Mouse (Mus musculus) heart, embryonic 12.5 days (tissue): ENCODE data around the gene Daxx. TPM values are rescaled to one million over a fixed set of nuclear protein-coding genes. Genes with fewer than 3 reads are reported as not detected.
"Not testable (repeated sequence)": the region's sequence is repeated elsewhere in the genome, so short reads cannot be mapped to it uniquely, and the experiment has no call there.

Experiments used
- ATAC-seq: fragments of 200-750 bp; cut with Nextera tagmentation; 2 replicates; pipeline ENCODE4 v1.8.0; 2017; ENCODE audit warnings: moderate TSS enrichment, moderate library complexity; ENCODE audit not compliant: insufficient number of reproducible peaks, low FRiP score
- H3K27ac ChIP-seq: fragments of 300-500 bp; sonication (generic); 2 replicates; pipeline ENCODE4 v1.5.1; 2016; ENCODE audit warnings: mild to moderate bottlenecking, moderate library complexity; ENCODE audit not compliant: poor library complexity, severe bottlenecking
- H3K27me3 ChIP-seq: fragments of 300-500 bp; sonication (generic); replicated peaks from 2 replicates; pipeline ENCODE4 v1.6.1; 2016; ENCODE audit warnings: mild to moderate bottlenecking, moderate library complexity
- H3K36me3 ChIP-seq: fragments of 300-500 bp; sonication (generic); 2 replicates; pipeline ENCODE4 v1.6.1; 2016; ENCODE audit warnings: mild to moderate bottlenecking, moderate library complexity
- H3K4me1 ChIP-seq: fragments of 300-500 bp; sonication (generic); replicated peaks from 2 replicates; pipeline ENCODE4 v1.6.1; 2016; ENCODE audit warnings: mild to moderate bottlenecking
- H3K4me2 ChIP-seq: fragments of 300-500 bp; sonication (generic); 2 replicates; pipeline ENCODE4 v1.6.1; 2016; ENCODE audit warnings: mild to moderate bottlenecking, moderate library complexity
- H3K4me3 ChIP-seq: fragments of 300-500 bp; sonication (generic); 2 replicates; pipeline ENCODE4 v1.5.1; 2016; ENCODE audit warnings: mild to moderate bottlenecking
- H3K9ac ChIP-seq: fragments of 300-500 bp; sonication (generic); 2 replicates; pipeline ENCODE4 v1.6.1; 2016; ENCODE audit warnings: mild to moderate bottlenecking, moderate library complexity
- H3K9me3 ChIP-seq: fragments of 300-500 bp; sonication (generic); replicated peaks from 2 replicates; pipeline ENCODE4 v1.6.1; 2016; ENCODE audit warnings: mild to moderate bottlenecking, moderate library complexity
- WGBS: fragments of 180-500 bp; shearing (Covaris S2); methylation state at CpG from one replicate; pipeline ENCODE4 v1.1.7; 2016; 5-methylcytosine and 5-hydroxymethylcytosine counted together
- polyA plus RNA-seq: library from polyadenylated mRNA; unstranded; fragments of >200 nt; fragmentation: Nextera tagmentation; extraction: Ambion mirVana; gene quantifications from 2 replicates; pipeline ENCODE4 v1.2.1, GENCODE M21; 2016

The Daxx gene
- polyA plus RNA-seq, 1 experiment from 2014 or later = 39.0 TPM

DNA sequence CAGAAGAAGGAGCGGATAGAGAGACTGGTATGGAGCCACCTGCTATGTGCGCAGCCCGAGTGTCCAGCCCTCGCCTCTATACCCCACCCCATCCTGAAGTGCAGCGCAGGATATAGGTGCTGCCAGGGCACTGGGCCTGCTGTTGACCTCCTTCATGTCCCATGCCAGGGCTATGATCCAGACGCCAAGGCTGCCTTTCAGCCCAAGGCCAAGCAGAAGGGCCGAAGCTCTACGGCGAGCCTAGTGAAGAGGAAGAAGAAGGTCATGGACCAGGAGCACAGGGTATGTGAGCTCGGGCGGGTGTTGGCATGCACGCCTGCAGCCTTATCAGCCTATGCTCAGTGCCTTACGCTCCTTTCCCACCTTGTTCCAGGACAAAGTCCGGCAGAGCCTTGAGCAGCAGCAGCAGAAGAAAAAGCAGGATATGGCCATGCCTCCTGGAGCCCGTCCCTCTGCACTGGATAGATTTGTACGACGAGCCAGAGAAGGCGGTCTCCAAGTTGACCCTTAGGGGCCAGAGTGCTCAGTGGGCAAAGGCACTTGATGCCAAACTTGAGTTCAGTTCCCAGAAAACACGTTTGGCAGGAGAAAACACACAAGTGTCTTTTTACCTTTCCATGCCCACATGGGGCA lies 39.8 kb downstream of the Daxx start:
- no peaks in the 10 kb centered on the region for H3K9me3 ChIP-seq
- 87% methylated on average over 19 of the region's 19 CpGs for WGBS
- H3K4me1 ChIP-seq = peaks cover 44% of the 10 kb centered on the region
- H3K27me3 ChIP-seq = no peaks in the 10 kb centered on the region
- H3K27ac ChIP-seq = no peak overlapping the region
- H3K36me3 ChIP-seq = peaks cover 71% of the 10 kb centered on the region
- no peak for ATAC-seq
- no peak overlapping the region for H3K4me3 ChIP-seq
- H3K4me2 ChIP-seq = no peak overlapping the region
- no peak overlapping the region for H3K9ac ChIP-seq

DNA sequence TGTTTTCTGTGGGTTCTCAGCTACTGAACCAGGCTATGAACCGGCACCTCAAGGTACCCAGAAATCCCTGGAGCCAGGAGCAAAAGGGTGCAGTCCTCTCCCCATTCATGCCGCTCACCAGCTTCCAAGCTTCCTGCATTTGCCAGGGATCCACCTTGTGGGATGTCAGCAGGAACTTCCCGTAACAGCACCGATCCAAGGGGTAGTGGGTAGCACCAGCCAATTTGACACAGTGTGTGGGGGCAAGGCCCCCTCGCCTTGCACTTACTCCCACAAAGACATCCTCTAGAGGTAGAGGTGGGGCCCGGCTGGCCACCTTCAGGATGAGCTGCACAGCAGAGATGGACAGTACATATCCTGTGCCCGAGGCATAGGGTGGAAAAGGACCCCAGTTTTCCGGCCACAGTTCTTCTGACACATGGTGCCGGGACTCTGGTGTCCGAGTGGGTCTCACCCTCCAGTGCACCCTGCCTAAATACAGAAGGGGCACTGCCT lies 41.0 kb downstream of the Daxx start:
- 74% methylated on average over 10 of the region's 10 CpGs for WGBS
- Histone ChIP-seq H3K4me2 (peak overlapping the region; percentile 91), H3K4me1 (peaks cover 51% of the 10 kb centered on the region), H3K9ac (peak overlapping the region; percentile 71), H3K27ac (peak overlapping the region; percentile 88; the same call in 1 of the 2 replicates), H3K4me3 (peak overlapping the region; percentile 55), H3K36me3 (peaks cover 67% of the 10 kb centered on the region), H3K27me3 (no peaks in the 10 kb centered on the region), H3K9me3 (no peaks in the 10 kb centered on the region)
- no peak for ATAC-seq

DNA sequence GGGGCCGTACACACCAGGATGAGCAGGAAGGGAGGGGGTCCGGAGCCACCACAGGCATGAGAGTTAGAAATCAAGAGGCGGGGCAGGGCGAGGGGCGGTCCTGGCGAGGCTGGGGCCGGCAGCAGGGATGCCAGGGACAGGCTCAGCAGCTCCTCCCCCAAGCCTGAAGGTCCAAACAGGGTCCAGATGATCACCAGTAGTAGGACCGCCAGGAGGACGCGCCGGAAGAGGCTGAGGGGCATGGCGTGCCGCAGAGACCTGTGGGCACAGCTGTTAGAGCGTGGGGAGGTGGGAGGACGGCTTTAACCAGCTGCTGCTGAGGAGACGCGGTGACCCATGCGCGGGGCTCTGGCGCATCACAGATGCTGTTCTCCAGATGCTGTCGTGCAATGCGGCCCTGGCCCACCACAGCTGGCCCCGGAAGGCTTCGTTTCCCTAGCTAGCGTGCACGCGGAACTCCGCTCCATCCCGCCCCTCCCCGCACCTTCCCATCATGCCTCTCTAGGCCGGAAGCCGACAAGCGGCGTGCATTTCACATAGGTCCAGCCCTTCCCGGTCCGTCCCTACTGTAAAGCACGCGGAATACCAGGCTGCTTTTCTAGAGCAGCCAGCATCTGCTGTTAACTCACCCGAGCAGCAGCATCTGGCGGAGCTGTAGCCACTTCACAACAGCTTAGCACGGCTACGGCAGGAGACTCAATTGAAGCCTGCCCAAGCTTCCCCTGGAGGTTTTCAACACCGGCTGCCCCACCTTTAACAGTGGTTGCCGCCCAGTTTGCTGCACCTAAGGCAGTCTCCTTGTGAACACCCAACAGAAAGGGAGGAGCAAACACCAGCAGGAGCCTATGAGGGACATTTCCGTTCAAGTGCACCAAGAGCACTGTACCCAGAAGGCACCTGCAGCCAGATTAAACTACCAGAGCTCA lies 42.1 kb downstream of the Daxx start, which contains the start of gene B3galt4:
Gene B3galt4 (minus strand): TSS at position 468 of the 926 bp plus-strand sequence.
- H3K9ac ChIP-seq = peak within 1 kb of the TSS; percentile 71
- H3K27ac ChIP-seq = peak within 1 kb of the TSS; percentile 88
- peaks cover 57% of the 10 kb centered on the region for H3K36me3 ChIP-seq
- H3K4me2 ChIP-seq = peak within 1 kb of the TSS; percentile 91
- ATAC-seq = peak; percentile 71
- H3K4me3 ChIP-seq = peak within 1 kb of the TSS; percentile 55
- H3K4me1 ChIP-seq = peaks cover 51% of the 10 kb centered on the region
- H3K27me3 ChIP-seq = no peaks in the 10 kb centered on the region
- no peaks in the 10 kb centered on the region for H3K9me3 ChIP-seq
- under 1% methylated on average over 45 of the region's 45 CpGs for WGBS

DNA sequence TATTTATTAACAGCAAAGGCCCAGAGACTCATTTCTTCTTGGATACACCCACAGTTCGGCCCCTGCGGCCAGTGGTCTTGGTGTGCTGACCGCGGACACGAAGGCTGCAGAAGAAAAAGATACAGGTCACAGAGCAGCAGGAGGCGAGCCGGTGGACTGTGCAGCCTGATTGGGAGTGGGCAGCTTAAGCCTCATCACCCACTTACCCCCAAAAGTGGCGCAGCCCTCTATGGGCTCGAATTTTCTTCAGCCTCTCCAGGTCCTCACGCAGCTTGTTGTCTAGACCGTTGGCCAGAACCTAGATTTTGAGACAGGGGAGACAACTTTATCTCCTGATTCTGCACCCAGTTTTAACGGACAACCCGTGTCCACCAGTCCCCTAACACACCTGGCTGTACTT lies 42.8 kb downstream of the Daxx start:
- peak overlapping the region; percentile 71 for H3K9ac ChIP-seq
- H3K27ac ChIP-seq = peak overlapping the region; percentile 88; the same call in 1 of the 2 replicates
- 70% methylated on average over 13 of the region's 13 CpGs for WGBS
- peak overlapping the region; percentile 55; the same call in 1 of the 2 replicates for H3K4me3 ChIP-seq
- peaks cover 54% of the 10 kb centered on the region for H3K36me3 ChIP-seq
- peaks cover 56% of the 10 kb centered on the region for H3K4me1 ChIP-seq
- not testable (repeated sequence) for ATAC-seq, H3K27me3 ChIP-seq, H3K9me3 ChIP-seq
- H3K4me2 ChIP-seq = peak overlapping the region; percentile 91

DNA sequence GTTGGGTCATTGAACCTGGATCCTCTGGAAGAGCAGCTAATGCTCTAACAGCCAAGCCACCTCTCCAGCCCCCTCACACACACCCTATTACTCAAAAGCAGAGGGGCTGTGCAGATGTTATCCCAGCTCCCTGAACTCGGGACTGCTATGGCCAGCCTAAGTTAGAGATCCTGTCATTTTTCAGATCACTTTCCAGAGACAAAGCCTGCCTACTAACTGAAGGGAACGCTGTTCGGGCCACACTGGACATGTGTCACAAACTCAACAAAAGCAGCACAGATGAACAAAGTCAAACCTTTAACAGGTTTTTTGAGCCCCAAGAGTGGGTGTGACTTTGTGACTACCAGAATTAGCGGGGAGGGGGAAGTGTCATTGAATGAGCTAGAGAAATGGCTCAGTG lies 43.7 kb downstream of the Daxx start:
- H3K9ac ChIP-seq = peak overlapping the region; percentile 51
- no peak overlapping the region for H3K4me3 ChIP-seq
- 84% methylated on average over 4 of the region's 4 CpGs for WGBS
- H3K36me3 ChIP-seq = peaks cover 52% of the 10 kb centered on the region
- no peaks in the 10 kb centered on the region for H3K9me3 ChIP-seq
- peaks cover 56% of the 10 kb centered on the region for H3K4me1 ChIP-seq
- H3K27me3 ChIP-seq = no peaks in the 10 kb centered on the region
- peak overlapping the region; percentile 91 for H3K4me2 ChIP-seq
- no peak for ATAC-seq
- H3K27ac ChIP-seq = no peak overlapping the region

DNA sequence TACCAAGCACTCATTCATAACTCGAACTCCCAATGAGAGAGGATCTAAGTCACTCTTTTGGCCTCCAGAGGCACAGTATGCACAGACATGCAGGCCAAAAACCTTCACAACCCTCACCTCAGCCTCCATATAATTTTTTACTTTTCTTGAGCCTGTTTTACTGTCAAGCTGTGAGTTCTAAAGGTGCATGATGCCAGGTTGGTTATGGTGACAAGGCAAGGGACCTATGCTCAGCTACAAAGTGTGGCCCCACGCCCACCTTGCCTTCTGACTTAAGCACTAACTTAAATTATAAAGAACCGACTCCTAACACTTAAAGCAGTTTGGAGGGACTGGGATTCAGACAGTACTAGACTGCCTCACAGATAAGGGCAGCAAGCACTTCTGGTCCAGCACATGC lies 44.1 kb downstream of the Daxx start:
- H3K4me2 ChIP-seq = peak overlapping the region; percentile 91; the same call in 1 of the 2 replicates
- H3K4me1 ChIP-seq = peaks cover 56% of the 10 kb centered on the region
- peaks cover 54% of the 10 kb centered on the region for H3K36me3 ChIP-seq
- H3K9ac ChIP-seq = peak overlapping the region; percentile 97; the same call in 1 of the 2 replicates
- WGBS = 75% methylated on average over 3 of the region's 3 CpGs
- H3K9me3 ChIP-seq = no peaks in the 10 kb centered on the region
- H3K27me3 ChIP-seq = no peaks in the 10 kb centered on the region
- ATAC-seq = no peak
- H3K4me3 ChIP-seq = 0 out of 2 replicates have a peak overlapping the region, but pooled peaks have one; percentile 4
- no peak overlapping the region for H3K27ac ChIP-seq

DNA sequence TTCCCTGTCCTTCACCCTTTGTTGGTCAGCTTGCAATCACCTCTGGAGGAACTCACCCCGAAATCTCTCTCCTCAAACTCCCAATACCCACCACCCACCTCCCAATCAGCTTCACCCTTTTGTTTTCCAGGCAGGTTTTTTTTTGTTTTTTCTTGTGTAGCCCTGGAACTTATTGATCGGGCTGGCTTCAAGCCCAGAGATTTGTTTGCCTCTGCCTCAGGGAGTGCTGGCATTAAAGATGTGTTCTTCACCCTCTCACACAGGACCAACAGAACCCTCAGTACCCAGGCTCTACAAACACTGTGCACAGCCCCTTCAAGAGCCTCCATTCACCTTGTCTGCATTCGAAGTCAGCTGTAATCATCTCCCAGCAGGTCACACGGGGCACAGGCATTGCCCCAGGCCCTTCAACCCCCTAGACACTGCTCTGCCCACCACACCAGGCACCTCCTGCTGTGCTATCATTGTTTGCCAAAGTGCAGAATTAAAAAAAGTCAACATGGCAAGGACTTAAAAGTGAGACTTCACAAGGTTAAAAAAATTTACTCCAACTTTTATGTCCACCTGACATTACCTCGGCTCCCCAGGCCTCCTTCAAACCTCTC lies 44.8 kb downstream of the Daxx start:
- Histone ChIP-seq H3K9me3 (no peaks in the 10 kb centered on the region), H3K4me1 (peaks cover 56% of the 10 kb centered on the region), H3K4me3 (peak overlapping the region; percentile 89), H3K27me3 (no peaks in the 10 kb centered on the region), H3K36me3 (peaks cover 54% of the 10 kb centered on the region), H3K9ac (peak overlapping the region; percentile 97), H3K27ac (0 out of 2 replicates have a peak overlapping the region, but pooled peaks have one; percentile 19), H3K4me2 (peak overlapping the region; percentile 96)
- no peak for ATAC-seq
- 35% methylated on average over 5 of the region's 5 CpGs for WGBS

DNA sequence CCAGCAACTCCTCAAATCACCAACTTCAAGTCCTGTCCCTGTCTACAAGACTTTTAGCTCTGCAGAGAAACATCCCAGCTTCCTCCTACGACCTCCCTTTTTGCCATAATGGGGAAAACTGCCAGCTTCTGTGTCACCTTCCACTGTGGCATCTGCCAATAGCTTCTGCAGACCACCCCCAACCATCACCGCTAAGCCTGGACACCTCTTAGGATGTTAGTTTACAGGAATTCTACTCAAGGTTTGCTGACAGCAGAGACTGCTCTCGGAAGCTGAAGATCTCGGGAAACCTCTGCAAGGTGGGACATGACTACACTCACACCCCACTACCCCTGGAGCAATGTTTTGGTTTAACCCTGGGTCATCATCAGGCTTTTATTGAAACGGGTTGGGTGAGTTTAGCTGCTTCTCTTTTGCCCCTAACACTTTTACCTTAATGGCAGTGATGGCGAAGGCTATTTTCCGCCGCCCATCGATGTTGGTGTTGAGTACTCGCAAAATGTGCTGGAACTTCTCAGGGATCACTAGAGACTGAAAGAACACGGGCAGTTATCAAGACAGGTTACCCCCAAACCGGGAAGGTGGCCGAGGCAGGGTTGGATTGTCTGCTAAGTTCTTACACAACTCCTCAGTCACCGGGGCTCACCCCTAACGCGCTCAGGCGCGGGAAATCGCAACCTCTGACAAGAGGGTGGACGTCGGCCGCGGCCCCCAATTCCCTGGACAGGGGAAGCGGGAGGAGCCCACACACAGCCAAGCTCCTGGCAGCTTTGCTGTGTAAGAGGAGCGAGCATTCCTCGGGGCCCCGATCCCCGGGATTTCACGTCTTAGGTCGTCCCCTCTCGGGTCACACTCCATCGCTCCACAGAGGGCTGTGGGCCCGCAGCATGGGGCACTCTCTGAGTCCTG lies 45.7 kb downstream of the Daxx start:
- under 1% methylated on average over 33 of the region's 33 CpGs for WGBS
- H3K4me2 ChIP-seq = peak overlapping the region; percentile 96
- H3K36me3 ChIP-seq = peaks cover 54% of the 10 kb centered on the region
- H3K9ac ChIP-seq = peak overlapping the region; percentile 97
- peak overlapping the region; percentile 84 for H3K27ac ChIP-seq
- no peaks in the 10 kb centered on the region for H3K9me3 ChIP-seq
- no peaks in the 10 kb centered on the region for H3K27me3 ChIP-seq
- ATAC-seq = peak; percentile 13
- peaks cover 53% of the 10 kb centered on the region for H3K4me1 ChIP-seq
- peak overlapping the region; percentile 89 for H3K4me3 ChIP-seq

DNA sequence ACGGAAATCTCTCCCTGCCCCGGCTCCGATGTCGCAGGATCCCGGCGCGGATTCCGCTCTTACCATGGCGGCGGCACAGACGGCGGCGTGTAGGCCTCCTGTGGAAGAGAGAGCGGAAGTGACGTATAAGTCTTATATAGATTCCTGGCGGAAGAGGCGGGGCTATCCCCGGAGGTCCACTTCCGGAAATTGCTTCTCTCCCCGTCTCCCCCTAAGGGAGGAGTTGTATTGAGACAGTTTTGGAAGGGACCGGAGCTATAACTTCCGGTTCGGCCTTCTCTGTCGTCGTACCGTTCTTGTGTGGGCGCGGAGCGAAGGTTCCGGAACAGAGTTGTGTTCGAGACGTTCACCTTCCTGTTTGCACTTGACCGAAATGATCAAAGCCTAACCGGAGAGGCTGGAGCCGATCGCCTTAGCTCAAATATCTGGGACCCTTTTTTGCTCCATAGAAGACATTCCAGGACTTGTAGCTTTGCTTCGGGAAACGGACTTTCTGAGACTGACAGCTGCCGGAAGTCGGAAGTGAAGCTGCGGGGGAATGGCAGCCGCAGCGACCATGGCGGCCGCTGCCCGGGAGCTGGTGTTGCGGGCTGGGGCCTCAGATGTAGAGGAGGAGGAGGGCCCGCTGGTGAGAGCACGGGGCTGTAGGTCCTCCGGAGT lies 46.5 kb downstream of the Daxx start, which contains the start of the genes Vps52 and Rps18:
Gene Vps52 (plus strand): TSS at position 258 of the 660 bp plus-strand sequence.
Gene Rps18 (minus strand): TSS at position 447 of the 660 bp plus-strand sequence.
- whole genome bisulfite sequencing = under 1% methylated on average over 50 of the region's 50 CpGs
- ATAC-seq = peak; percentile 87
- H3K9ac ChIP-seq = peak within 1 kb of the TSS; percentile 97
- H3K4me3 ChIP-seq = peak within 1 kb of the TSS; percentile 89
- peaks cover 61% of the 10 kb centered on the region for H3K36me3 ChIP-seq
- peaks cover 45% of the 10 kb centered on the region for H3K4me1 ChIP-seq
- no peaks in the 10 kb centered on the region for H3K27me3 ChIP-seq
- no peaks in the 10 kb centered on the region for H3K9me3 ChIP-seq
- H3K27ac ChIP-seq = peak within 1 kb of the TSS; percentile 84
- peak within 1 kb of the TSS; percentile 96 for H3K4me2 ChIP-seq
